Mouse (Mus musculus): ENCODE measurements around the gene Bri3. TPM values are rescaled to one million over a fixed set of nuclear protein-coding genes. Genes with fewer than 3 reads are reported as not detected.
A peak's percentile ranks its signal among the peaks of the same experiment; 100 is the strongest.

The Bri3 gene
- total and polyA plus RNA-seq, 2 experiments: 24.9 to 74.6 TPM

- Histone ChIP-seq H3K27ac (replicated peaks; ENCODE audit: insufficient read depth, low read depth, low read length) (no peak overlapping the region), H3K79me2 (ENCODE audit: control insufficient read depth, insufficient read depth, low read length) (no peaks in the 10 kb centered on the region), H3K4me3 (ENCODE audit: insufficient read depth, low read depth, low read length) (no peak overlapping the region), H3K9ac (ENCODE audit: low read depth, low read length) (no peak overlapping the region), H3K4me1 (ENCODE audit: control insufficient read depth, insufficient read depth, low read length) (no peaks in the 10 kb centered on the region), H3K27me3 (ENCODE audit: control insufficient read depth, insufficient read depth, low read length) (no peaks in the 10 kb centered on the region), H3K36me3 (ENCODE audit: control insufficient read depth, insufficient read depth, low read length) (peaks cover 10% of the 10 kb centered on the region; the same call in 1 of the 2 replicates)
- no peak for TF ChIP-seq CTCF (IDR thresholded peaks at IDR 0.05; ENCODE audit: low read depth, low read length)
- no peak for TF ChIP-seq POLR2A (IDR thresholded peaks at IDR 0.05; ENCODE audit: extremely low read depth, insufficient read depth, low read length)
- no peak for DNase-seq (ENCODE audit: extremely low read depth, low read depth, low spot score)
- WGBS: 93% methylated on average over 10 of the region's 10 CpGs
Observed at GRCm38 (mm10) chr5:144204911-144205310, 39.3 kb upstream of the Bri3 start.

DNA sequence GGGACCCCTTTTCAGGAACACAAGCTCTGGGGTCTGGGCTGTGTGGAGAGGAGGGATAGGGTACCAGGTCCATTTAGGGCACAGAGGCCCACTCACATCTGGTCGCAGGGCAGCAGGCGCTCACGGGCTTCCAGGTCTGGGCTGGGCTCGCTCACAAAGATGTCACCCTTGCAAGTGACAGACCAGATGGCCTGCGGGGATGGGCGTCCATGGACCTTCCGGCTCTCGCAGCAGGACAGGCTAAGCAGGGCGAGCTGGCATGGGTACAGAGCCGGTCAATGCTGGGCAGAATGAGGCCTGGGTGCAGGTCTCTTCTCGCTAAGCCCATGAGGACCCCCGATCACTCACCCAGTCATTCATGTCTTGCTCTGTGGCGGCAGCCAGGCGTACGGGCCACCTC is 38.2 kb upstream of the Bri3 start:
- 99% methylated on average over 15 of the region's 15 CpGs for WGBS

DNA sequence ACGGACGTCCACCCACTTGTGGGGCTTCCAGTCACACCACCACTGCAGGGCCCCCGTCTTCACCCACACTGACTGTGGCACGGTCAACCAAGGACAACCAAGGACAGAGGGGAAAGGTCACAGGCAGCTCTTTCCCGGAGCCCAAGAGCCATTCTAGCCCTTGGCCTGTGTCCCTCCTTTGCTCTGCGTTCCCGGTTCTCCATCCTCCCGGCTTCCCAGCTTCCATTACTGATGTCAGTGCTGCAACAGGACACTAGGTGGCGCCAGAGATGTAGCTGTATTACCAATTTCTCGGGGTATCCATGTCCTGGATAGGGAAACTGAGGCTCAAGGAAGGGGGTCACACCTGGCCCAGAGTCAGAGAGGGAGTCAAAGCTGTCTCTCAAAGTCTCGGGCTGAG is 36.8 kb upstream of the Bri3 start:
- no peaks in the 10 kb centered on the region for H3K4me1 ChIP-seq (ENCODE audit: control insufficient read depth, insufficient read depth, low read length)
- no peak for TF ChIP-seq POLR2A (IDR thresholded peaks at IDR 0.05; ENCODE audit: extremely low read depth, insufficient read depth, low read length)
- peak; percentile 73 for TF ChIP-seq CTCF (IDR thresholded peaks at IDR 0.05; ENCODE audit: low read depth, low read length)
- no peaks in the 10 kb centered on the region for H3K27me3 ChIP-seq (ENCODE audit: control insufficient read depth, insufficient read depth, low read length)
- no peaks in the 10 kb centered on the region for H3K79me2 ChIP-seq (ENCODE audit: control insufficient read depth, insufficient read depth, low read length)
- no peak for DNase-seq (ENCODE audit: extremely low read depth, low read depth, low spot score)
- no peak overlapping the region for H3K9ac ChIP-seq (ENCODE audit: low read depth, low read length)
- no peak overlapping the region for H3K4me3 ChIP-seq (ENCODE audit: insufficient read depth, low read depth, low read length)
- peaks cover 16% of the 10 kb centered on the region; the same call in 1 of the 2 replicates for H3K36me3 ChIP-seq (ENCODE audit: control insufficient read depth, insufficient read depth, low read length)
- H3K27ac ChIP-seq (replicated peaks; ENCODE audit: insufficient read depth, low read depth, low read length): no peak overlapping the region
- 39% methylated on average over 11 of the region's 11 CpGs for WGBS

More for the DNA sequence above, 38.2 kb upstream of the Bri3 start:
- Histone ChIP-seq H3K79me2 (ENCODE audit: control insufficient read depth, insufficient read depth, low read length) (no peaks in the 10 kb centered on the region), H3K4me3 (ENCODE audit: insufficient read depth, low read depth, low read length) (no peak overlapping the region), H3K27me3 (ENCODE audit: control insufficient read depth, insufficient read depth, low read length) (no peaks in the 10 kb centered on the region), H3K36me3 (ENCODE audit: control insufficient read depth, insufficient read depth, low read length) (peaks cover 18% of the 10 kb centered on the region; the same call in 1 of the 2 replicates), H3K27ac (replicated peaks; ENCODE audit: insufficient read depth, low read depth, low read length) (no peak overlapping the region), H3K4me1 (ENCODE audit: control insufficient read depth, insufficient read depth, low read length) (no peaks in the 10 kb centered on the region), H3K9ac (ENCODE audit: low read depth, low read length) (no peak overlapping the region)
- no peak for DNase-seq (ENCODE audit: extremely low read depth, low read depth, low spot score)
- TF ChIP-seq POLR2A (IDR thresholded peaks at IDR 0.05; ENCODE audit: extremely low read depth, insufficient read depth, low read length): no peak
- TF ChIP-seq CTCF (IDR thresholded peaks at IDR 0.05; ENCODE audit: low read depth, low read length): no peak

DNA sequence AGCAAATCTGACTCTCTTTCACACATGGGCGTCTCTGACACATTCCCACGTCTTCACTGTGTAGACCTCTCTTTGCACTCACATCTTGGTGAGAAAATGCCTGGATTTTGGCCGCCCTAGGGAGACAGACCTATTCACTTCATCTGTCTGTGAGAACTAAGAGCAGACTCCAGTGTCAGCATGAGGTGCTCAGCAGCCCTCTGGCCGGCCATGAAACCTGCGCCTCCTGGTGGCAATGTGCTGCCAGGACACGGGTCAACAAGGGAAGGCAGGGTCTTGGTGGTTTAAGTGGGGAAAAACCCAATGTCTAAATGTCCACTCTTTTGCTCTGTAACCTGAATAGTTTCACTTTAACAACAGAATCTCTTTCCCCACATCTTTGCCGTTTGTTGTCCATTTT is 29.8 kb upstream of the Bri3 start:
- Histone ChIP-seq H3K27ac (replicated peaks; ENCODE audit: insufficient read depth, low read depth, low read length) (no peak overlapping the region), H3K4me3 (ENCODE audit: insufficient read depth, low read depth, low read length) (no peak overlapping the region), H3K4me1 (ENCODE audit: control insufficient read depth, insufficient read depth, low read length) (no peaks in the 10 kb centered on the region), H3K9ac (ENCODE audit: low read depth, low read length) (no peak overlapping the region), H3K79me2 (ENCODE audit: control insufficient read depth, insufficient read depth, low read length) (no peaks in the 10 kb centered on the region), H3K36me3 (ENCODE audit: control insufficient read depth, insufficient read depth, low read length) (peaks cover 13% of the 10 kb centered on the region; the same call in 1 of the 2 replicates), H3K27me3 (ENCODE audit: control insufficient read depth, insufficient read depth, low read length) (no peaks in the 10 kb centered on the region)
- no peak for DNase-seq (ENCODE audit: extremely low read depth, low read depth, low spot score)
- TF ChIP-seq CTCF (IDR thresholded peaks at IDR 0.05; ENCODE audit: low read depth, low read length): peak; percentile 88
- no peak for TF ChIP-seq POLR2A (IDR thresholded peaks at IDR 0.05; ENCODE audit: extremely low read depth, insufficient read depth, low read length)
- WGBS: 56% methylated on average over 7 of the region's 7 CpGs

DNA sequence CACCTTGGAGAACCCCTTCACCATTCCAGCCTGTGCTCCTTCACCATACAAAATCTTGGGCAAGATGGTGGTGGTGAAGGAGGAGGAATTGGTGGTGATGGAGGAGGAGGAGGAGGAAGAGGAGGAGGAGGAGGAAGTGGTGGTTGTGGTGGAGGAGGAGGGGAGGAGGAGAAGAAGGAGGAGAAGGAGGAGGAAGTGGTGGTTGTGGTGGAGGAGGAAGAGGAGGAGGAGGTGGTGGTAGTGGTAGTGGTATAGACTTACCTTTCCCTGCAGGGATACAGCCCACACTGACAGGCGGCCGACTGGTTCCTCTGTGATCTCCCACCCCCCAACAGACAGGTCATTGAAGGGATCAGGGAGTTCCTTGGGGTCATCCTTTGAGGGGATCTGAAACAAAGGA is 28.2 kb upstream of the Bri3 start:
- no peak for DNase-seq (ENCODE audit: extremely low read depth, low read depth, low spot score)
- H3K79me2 ChIP-seq (ENCODE audit: control insufficient read depth, insufficient read depth, low read length): no peaks in the 10 kb centered on the region
- no peak overlapping the region for H3K27ac ChIP-seq (replicated peaks; ENCODE audit: insufficient read depth, low read depth, low read length)
- no peaks in the 10 kb centered on the region for H3K27me3 ChIP-seq (ENCODE audit: control insufficient read depth, insufficient read depth, low read length)
- no peak overlapping the region for H3K4me3 ChIP-seq (ENCODE audit: insufficient read depth, low read depth, low read length)
- H3K9ac ChIP-seq (ENCODE audit: low read depth, low read length): no peak overlapping the region
- TF ChIP-seq CTCF (IDR thresholded peaks at IDR 0.05; ENCODE audit: low read depth, low read length) (no peak), POLR2A (IDR thresholded peaks at IDR 0.05; ENCODE audit: extremely low read depth, insufficient read depth, low read length) (no peak)
- H3K4me1 ChIP-seq (ENCODE audit: control insufficient read depth, insufficient read depth, low read length): peaks cover 2% of the 10 kb centered on the region
- peaks cover 5% of the 10 kb centered on the region; the same call in 1 of the 2 replicates for H3K36me3 ChIP-seq (ENCODE audit: control insufficient read depth, insufficient read depth, low read length)
- 75% methylated on average over 2 of the region's 2 CpGs for WGBS

DNA sequence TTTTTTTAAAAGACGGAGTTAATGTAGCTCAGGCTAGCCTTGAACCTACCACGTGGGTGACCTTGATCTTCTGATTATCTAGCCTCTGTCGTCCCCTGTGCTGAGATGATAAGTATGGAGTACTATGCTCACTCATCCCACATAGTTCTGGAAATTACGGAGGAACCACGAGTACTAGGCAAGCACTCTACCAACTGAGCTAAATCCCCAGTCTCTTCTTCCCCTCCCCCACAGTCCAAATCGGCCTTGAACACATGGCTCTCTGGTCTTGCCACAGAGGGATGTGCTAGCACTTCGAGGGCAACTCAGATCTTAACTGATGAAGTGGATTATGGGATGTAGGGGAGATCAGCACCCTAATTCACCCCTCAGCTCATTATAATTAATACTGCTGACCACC is 26.2 kb upstream of the Bri3 start:
- no peaks in the 10 kb centered on the region for H3K79me2 ChIP-seq (ENCODE audit: control insufficient read depth, insufficient read depth, low read length)
- WGBS: 87% methylated on average over 7 of the region's 7 CpGs
- no peak for TF ChIP-seq POLR2A (IDR thresholded peaks at IDR 0.05; ENCODE audit: extremely low read depth, insufficient read depth, low read length)
- TF ChIP-seq CTCF (IDR thresholded peaks at IDR 0.05; ENCODE audit: low read depth, low read length): no peak
- DNase-seq (ENCODE audit: extremely low read depth, low read depth, low spot score): no peak
- peaks cover 4% of the 10 kb centered on the region; the same call in 1 of the 2 replicates for H3K36me3 ChIP-seq (ENCODE audit: control insufficient read depth, insufficient read depth, low read length)
- H3K4me3 ChIP-seq (ENCODE audit: insufficient read depth, low read depth, low read length): no peak overlapping the region
- peaks cover 2% of the 10 kb centered on the region for H3K4me1 ChIP-seq (ENCODE audit: control insufficient read depth, insufficient read depth, low read length)
- H3K9ac ChIP-seq (ENCODE audit: low read depth, low read length): no peak overlapping the region
- no peak overlapping the region for H3K27ac ChIP-seq (replicated peaks; ENCODE audit: insufficient read depth, low read depth, low read length)
- H3K27me3 ChIP-seq (ENCODE audit: control insufficient read depth, insufficient read depth, low read length): no peaks in the 10 kb centered on the region
